Mouse (Mus musculus) kidney, postnatal 4 days (tissue): ENCODE measurements around the gene Cops6.

Experiments used
- DNase-seq, 2 experiments: peaks; one replicate each; pipeline ENCODE4 v3.0.0; 2021; ENCODE audit warnings: mixed read lengths in 2 of 2

The Cops6 gene

DNA sequence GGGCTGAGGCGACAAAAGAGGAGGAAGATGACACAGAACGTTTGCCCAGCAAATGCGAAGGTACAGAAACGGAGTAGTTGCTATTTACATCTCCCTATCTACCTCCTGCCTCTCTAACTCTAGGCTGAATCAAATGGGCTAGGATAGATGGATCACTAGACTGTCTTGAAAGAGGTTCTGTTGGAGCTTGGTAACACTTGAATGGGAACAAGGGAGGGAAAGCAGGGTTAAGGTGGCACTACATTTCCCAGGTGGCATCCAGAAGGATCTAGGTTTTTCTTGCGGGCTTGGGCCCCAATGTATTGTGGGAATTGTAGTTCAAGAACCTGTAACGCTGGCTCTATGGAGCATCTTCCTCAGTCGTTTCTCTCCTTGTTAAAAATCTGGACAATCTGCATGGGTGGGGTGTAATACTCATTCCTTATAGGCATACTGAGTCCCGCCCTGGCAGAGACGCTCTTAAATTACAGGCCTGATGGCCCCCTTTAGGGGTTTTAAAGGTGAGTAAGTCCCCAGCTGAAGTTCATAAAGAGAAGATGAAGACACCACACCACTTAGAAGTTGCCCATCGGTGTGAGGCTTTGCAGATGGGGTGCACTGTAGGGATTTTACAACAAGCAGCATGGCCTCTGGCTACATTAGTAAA lies 26.9 kb downstream of the Cops6 start:
- DNase-seq: peak; percentile 65 to 78

DNA sequence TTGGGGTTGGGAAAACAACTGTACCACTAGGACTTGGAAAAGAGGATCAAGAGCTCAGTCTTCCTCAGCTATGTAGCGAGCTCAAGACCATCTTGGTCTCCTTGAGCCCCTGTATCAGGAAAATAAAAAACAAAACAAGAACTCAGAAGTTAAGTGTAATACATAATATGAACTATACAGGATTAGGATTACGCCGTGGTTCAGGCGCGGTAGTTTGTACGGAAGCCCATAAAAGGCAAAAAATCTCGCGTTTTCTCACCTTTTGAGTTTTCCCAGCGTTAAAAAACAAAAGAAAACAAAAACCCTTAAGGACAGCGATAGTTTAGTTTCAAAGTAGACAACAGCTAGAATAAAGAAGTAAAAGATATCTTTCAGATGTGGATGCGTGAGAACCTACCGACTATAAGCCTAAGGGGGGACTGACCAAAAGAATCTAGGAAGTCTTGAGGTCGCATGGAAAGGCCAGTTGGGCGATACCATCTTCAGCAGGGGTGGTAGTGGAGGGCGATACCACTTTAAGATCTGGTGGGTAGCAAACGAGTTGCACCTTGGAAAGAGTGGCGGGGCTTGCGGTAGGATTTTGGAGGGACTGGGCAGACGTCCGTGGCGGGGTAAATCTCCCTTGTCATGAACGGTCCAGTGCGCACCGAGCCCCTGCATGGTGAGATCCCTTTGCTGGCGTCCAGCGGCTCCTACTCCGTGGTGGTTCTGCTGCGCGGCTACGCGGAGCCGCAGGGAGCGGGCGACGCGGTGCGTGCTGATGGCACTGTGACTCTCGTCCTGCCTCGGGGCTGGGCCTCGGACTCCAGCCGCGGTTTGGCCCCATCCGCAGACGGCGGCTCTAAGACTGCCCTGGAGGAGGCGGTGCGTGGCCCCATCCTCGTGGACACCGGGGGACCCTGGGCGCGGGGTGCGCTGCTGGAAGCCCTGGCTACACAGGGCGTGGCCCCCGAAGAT lies 33.2 kb downstream of the Cops6 start, which contains the start of gene Mblac1:
Gene Mblac1 (plus strand): TSS at position 544 of the 957 bp plus-strand sequence.
- DNase-seq: peak; percentile 89 to 91

DNA sequence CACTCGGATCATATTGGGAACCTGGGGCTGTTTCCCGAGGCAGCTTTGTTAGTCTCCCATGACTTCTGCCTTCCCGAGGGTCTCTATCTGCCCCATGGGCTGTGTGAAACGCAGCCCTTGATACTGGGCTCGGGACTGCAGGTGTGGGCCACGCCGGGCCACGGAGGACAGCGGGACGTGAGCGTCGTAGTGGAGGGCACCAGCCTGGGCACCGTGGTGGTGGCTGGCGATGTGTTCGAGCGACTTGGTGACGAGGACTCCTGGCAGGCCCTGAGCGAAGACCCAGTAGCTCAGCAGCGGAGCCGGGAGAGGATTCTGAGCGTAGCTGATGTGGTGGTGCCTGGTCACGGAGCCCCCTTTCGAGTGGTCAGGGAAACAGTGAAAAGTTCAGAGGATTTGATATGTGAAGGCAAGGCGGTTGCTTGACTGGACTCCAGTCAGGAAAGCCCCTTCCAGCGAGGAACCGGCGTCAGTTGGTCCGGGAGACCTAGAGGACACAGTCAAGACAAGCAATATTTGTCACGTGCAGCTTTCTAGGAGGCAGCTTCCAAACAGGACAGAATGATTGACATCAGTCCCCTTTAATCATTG lies 34.0 kb downstream of the Cops6 start:
- peak; percentile 56 to 72 for DNase-seq

DNA sequence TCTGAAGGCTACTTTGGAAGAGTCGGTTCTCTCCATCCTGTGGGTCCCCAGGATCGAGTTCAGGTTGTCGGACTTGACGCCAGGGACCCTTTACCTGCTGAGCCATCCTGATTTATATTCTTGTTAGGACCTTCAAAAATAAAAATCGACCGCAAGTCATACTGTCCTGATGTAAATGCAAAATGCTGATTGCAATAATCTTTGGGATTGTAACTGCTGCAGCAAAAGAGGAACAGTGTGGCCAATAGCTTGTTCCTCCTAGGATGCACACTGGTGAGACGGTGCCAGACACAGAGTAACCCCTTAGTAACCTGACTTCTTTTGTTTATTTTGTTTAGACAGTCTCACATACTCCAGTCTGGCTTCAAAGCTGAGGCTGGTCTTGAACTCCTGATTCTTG lies 34.6 kb downstream of the Cops6 start:
- DNase-seq: no peak

DNA sequence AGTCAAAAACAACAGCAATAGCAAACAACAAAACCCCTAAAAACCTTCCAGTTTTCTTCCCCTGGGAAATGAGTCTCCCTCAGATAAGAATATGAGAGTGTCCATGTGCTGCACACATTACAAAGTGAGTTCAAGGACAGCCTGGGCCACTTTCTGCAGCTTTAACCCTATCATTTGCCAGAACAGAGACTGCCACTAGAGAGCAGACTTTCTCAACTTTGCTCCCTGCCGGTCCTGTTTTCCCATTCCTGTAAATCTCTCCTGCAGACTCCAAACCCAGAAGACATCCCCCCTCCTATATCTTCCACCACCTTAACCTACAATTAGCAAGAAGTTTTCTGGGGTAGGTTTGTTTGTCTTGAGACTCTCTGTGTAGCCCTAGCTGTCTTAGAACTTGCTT lies 38.7 kb downstream of the Cops6 start:
- DNase-seq: peak in 1 of 2 experiments; percentile 25

DNA sequence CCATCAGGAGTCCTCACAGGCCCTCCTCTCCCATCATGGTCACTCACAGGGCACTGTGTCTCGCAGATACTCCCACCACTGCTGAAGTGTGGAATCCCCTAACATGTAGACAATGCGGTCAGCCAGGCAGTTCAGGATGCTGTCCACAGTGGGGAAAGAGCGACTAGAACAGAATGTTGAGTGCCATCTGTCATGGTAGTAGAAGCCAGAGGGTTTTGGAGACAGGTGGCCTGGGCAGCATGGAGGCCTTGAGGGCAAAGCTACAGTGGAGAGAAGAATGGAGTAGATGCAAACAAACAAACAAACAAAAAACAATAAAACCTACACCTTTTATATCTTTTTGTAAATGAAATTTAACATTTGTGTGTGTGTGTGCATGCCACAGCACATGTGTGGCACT lies 41.2 kb downstream of the Cops6 start:
- no peak for DNase-seq

DNA sequence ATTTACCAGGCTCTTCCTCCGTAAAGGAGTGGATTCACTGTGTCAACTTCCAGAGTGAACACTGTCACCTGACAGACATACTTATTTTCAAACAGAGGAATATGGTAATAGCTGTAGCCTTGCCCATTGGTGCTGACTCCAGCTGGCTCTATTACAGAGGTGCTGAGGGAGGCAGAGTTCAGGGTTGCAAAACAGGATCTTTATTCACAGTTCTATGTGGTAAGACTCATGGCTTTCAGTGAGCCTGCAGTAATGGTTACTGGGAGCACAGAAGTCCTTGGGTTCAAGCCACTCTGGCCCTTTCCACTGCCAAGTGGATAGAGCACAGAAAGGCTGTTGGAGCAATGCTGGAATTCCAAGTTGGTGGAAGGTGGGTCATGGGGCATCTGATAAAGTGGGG lies 46.4 kb downstream of the Cops6 start:
- no peak for DNase-seq

DNA sequence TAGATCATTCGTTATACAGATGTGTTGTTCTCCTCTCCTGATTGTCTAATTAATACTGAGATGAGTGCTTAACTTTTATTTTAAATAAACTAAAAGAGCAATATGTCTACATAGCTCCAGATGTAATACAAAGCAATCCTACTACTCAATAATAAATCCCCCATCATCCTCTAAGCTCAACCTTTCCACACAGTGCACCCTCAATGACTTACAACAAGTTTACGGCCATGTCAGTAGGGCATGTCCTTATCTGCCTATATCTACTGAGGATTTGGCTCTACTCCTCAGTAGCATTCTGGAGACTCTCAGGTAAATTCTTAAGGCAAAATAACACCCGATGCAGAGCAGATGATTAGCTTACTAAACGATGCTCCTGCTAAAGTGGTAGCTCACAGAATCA lies 47.0 kb downstream of the Cops6 start:
- DNase-seq: no peak
